Mouse (Mus musculus) brain, embryonic 14.5 days (tissue): ENCODE data around the gene Cbln3.

Source experiments
- CTCF ChIP-seq: fragments of 200-500 bp; IDR thresholded peaks from 2 replicates; pipeline ENCODE4 v1.5.1; 2012; ENCODE audit warnings: inconsistent platforms, mild to moderate bottlenecking, moderate library complexity, borderline replicate concordance; ENCODE audit not compliant: insufficient read depth, insufficient read length; ENCODE audit errors: extremely low read depth
- POLR2A ChIP-seq: fragments of 200-500 bp; IDR thresholded peaks from 2 replicates; pipeline ENCODE4 v1.6.1; 2012; ENCODE audit warnings: mild to moderate bottlenecking, inconsistent platforms, borderline replicate concordance; ENCODE audit not compliant: poor library complexity, insufficient read depth, insufficient read length, severe bottlenecking; ENCODE audit errors: extremely low read depth

- TF ChIP-seq CTCF (no peak), POLR2A (no peak)
Observed at GRCm38 (mm10) chr14:55880982-55881381, 3.2 kb downstream of the Cbln3 start.
